Mouse (Mus musculus) erythroblast, embryonic 14.5 days (primary cell): ENCODE results near the gene Olfr324. TPM values are rescaled to one million over a fixed set of nuclear protein-coding genes. Genes with fewer than 3 reads are reported as not detected.

Experiments
- H3K27me3 ChIP-seq: 2 replicates; pipeline ENCODE4 v1.6.1; 2012; ENCODE audit warnings: inconsistent platforms; ENCODE audit not compliant: control insufficient read depth
- H3K36me3 ChIP-seq: 2 replicates; pipeline ENCODE4 v1.6.1; 2012; ENCODE audit warnings: mild to moderate bottlenecking, inconsistent platforms; ENCODE audit not compliant: control insufficient read depth
- H3K4me1 ChIP-seq: 2 replicates; pipeline ENCODE4 v1.6.1; 2012; ENCODE audit warnings: inconsistent platforms; ENCODE audit not compliant: control insufficient read depth
- H3K4me3 ChIP-seq: replicated peaks from 2 replicates; pipeline ENCODE3; 2012; ENCODE audit warnings: moderate library complexity, mild to moderate bottlenecking, inconsistent platforms
- H3K9me3 ChIP-seq: 2 replicates; pipeline ENCODE4 v1.6.1; 2012; ENCODE audit warnings: low read length, inconsistent platforms, mixed read lengths; ENCODE audit not compliant: control insufficient read depth
- GATA1 ChIP-seq: IDR thresholded peaks from 2 replicates; pipeline ENCODE4 v1.6.1; 2012; ENCODE audit warnings: low read length, inconsistent platforms, mixed read lengths
- TAL1 ChIP-seq: IDR thresholded peaks from 3 replicates; pipeline ENCODE4 v1.6.1; 2012; ENCODE audit warnings: low read length, inconsistent platforms, mixed read lengths
- polyA plus RNA-seq: library from polyadenylated mRNA; stranded (reverse); fragments of >175 nt; gene quantifications from 2 replicates; pipeline ENCODE4 v1.2.3, GENCODE M21; 2012

Gene Olfr324
- not detected in 2 replicates for polyA plus RNA-seq

GRCm38 (mm10) chr11:58594814-58595213 is at the start of gene Olfr324:
TSS of gene Olfr324 (plus strand) at chr11:58595114.
- no peaks in the 10 kb centered on the region; the same call in 1 of the 2 replicates for H3K4me1 ChIP-seq

GRCm38 (mm10) chr11:58546322-58546721 is 48.6 kb upstream of the Olfr324 start, which contains the start of gene Olfr329-ps:
TSS of gene Olfr329-ps (minus strand) at chr11:58546422.
- Histone ChIP-seq H3K27me3 (no peaks in the 10 kb centered on the region), H3K36me3 (no peaks in the 10 kb centered on the region), H3K4me3 (no peak within 1 kb of the TSS), H3K9me3 (no peaks in the 10 kb centered on the region), H3K4me1 (no peaks in the 10 kb centered on the region)
- TF ChIP-seq TAL1: no peak
- TF ChIP-seq GATA1: no peak

More at GRCm38 (mm10) chr11:58594814-58595213, at the start of gene Olfr324:
- no peaks in the 10 kb centered on the region for H3K9me3 ChIP-seq
- H3K36me3 ChIP-seq: no peaks in the 10 kb centered on the region
- TF ChIP-seq GATA1 (no peak), TAL1 (no peak)
- H3K4me3 ChIP-seq: no peak within 1 kb of the TSS
- H3K27me3 ChIP-seq: no peaks in the 10 kb centered on the region

- no peak within 1 kb of the TSS for H3K4me3 ChIP-seq
- no peaks in the 10 kb centered on the region for H3K4me1 ChIP-seq
Measured at GRCm38 (mm10) chr11:58555536-58555935, 39.4 kb upstream of the Olfr324 start, which contains the start of gene Olfr328. TSS of gene Olfr328 (minus strand) at chr11:58555636.

GRCm38 (mm10) chr11:58570405-58570804 is 24.5 kb upstream of the Olfr324 start, which contains the start of gene Olfr224:
TSS of gene Olfr224 (minus strand) at chr11:58570553.
- H3K9me3 ChIP-seq: peaks cover 4% of the 10 kb centered on the region
- no peak for TF ChIP-seq TAL1
- H3K36me3 ChIP-seq: no peaks in the 10 kb centered on the region
- no peaks in the 10 kb centered on the region for H3K27me3 ChIP-seq
- H3K4me1 ChIP-seq: no peaks in the 10 kb centered on the region
- no peak within 1 kb of the TSS for H3K4me3 ChIP-seq

More at GRCm38 (mm10) chr11:58555536-58555935, 39.4 kb upstream of the Olfr324 start, which contains the start of gene Olfr328:
- no peak for TF ChIP-seq GATA1
- no peak for TF ChIP-seq TAL1
- Histone ChIP-seq H3K27me3 (no peaks in the 10 kb centered on the region), H3K36me3 (no peaks in the 10 kb centered on the region), H3K9me3 (no peaks in the 10 kb centered on the region)

GRCm38 (mm10) chr11:58577430-58577829 is 17.5 kb upstream of the Olfr324 start, which contains the start of gene Olfr325:
TSS of gene Olfr325 (plus strand) at chr11:58577730.
- no peak for TF ChIP-seq TAL1

GRCm38 (mm10) chr11:58578636-58579035 is 16.3 kb upstream of the Olfr324 start:
- Histone ChIP-seq H3K4me1 (no peaks in the 10 kb centered on the region), H3K27me3 (peaks cover 2% of the 10 kb centered on the region; the same call in 1 of the 2 replicates), H3K9me3 (no peaks in the 10 kb centered on the region), H3K36me3 (no peaks in the 10 kb centered on the region), H3K4me3 (no peak overlapping the region)
- no peak for TF ChIP-seq GATA1
- TF ChIP-seq TAL1: no peak

More at GRCm38 (mm10) chr11:58577430-58577829, 17.5 kb upstream of the Olfr324 start, which contains the start of gene Olfr325:
- Histone ChIP-seq H3K27me3 (peaks cover 2% of the 10 kb centered on the region; the same call in 1 of the 2 replicates), H3K9me3 (peaks cover 4% of the 10 kb centered on the region), H3K4me3 (no peak within 1 kb of the TSS), H3K4me1 (no peaks in the 10 kb centered on the region), H3K36me3 (no peaks in the 10 kb centered on the region)

- peaks cover 17% of the 10 kb centered on the region for H3K4me1 ChIP-seq
- TF ChIP-seq TAL1 (0 out of 3 replicates have a peak, but pooled peaks have one; percentile 32), GATA1 (no peak)
- H3K36me3 ChIP-seq: no peaks in the 10 kb centered on the region
- 0 out of 2 replicates have a peak, but pooled peaks cover 2% of the 10 kb centered on the region for H3K27me3 ChIP-seq
- peak overlapping the region; percentile 2 for H3K4me3 ChIP-seq
- no peaks in the 10 kb centered on the region for H3K9me3 ChIP-seq
Measured at GRCm38 (mm10) chr11:58587898-58588348, 7.0 kb upstream of the Olfr324 start.

GRCm38 (mm10) chr11:58588620-58589250 is 6.2 kb upstream of the Olfr324 start:
- no peaks in the 10 kb centered on the region for H3K36me3 ChIP-seq
- peaks cover 17% of the 10 kb centered on the region for H3K4me1 ChIP-seq
- 0 out of 2 replicates have a peak, but pooled peaks cover 2% of the 10 kb centered on the region for H3K27me3 ChIP-seq
- H3K9me3 ChIP-seq: no peaks in the 10 kb centered on the region
- TF ChIP-seq TAL1: no peak
- TF ChIP-seq GATA1: no peak
- no peak overlapping the region for H3K4me3 ChIP-seq

- no peaks in the 10 kb centered on the region for H3K36me3 ChIP-seq
- H3K4me3 ChIP-seq: no peak overlapping the region
- TF ChIP-seq GATA1 (no peak), TAL1 (peak; percentile 37; the same call in 2 of the 3 replicates)
- H3K4me1 ChIP-seq: no peaks in the 10 kb centered on the region; the same call in none of the 2 replicates
- H3K9me3 ChIP-seq: no peaks in the 10 kb centered on the region
- no peaks in the 10 kb centered on the region for H3K27me3 ChIP-seq
Measured at GRCm38 (mm10) chr11:58597837-58598236, 2.9 kb downstream of the Olfr324 start.
